Mouse (Mus musculus) cerebellum, adult 2 months (tissue): ENCODE results near the gene Il6.

ENCODE experiments used
- CTCF ChIP-seq: fragments of 200-500 bp; IDR thresholded peaks from 2 replicates; pipeline ENCODE4 v1.5.1; 2011; ENCODE audit warnings: low read depth, mild to moderate bottlenecking, control low read depth, low read length, moderate library complexity, borderline replicate concordance; ENCODE audit not compliant: insufficient read depth
- POLR2A ChIP-seq: fragments of 200-500 bp; IDR thresholded peaks from 2 replicates; pipeline ENCODE4 v1.6.1; 2011; ENCODE audit warnings: low read length, control low read depth, borderline replicate concordance; ENCODE audit not compliant: insufficient read depth

- no peak for TF ChIP-seq CTCF
- TF ChIP-seq POLR2A, result no peak
Measured at GRCm38 (mm10) chr5:29997351-29997750, 15.6 kb upstream of the Il6 start.
